Mouse (Mus musculus): ENCODE data around the gene Gemin5.

GRCm38 (mm10) chr11:58121351-58121750 lies 47.0 kb downstream of the Gemin5 start:
- no peak for TF ChIP-seq CTCF (IDR thresholded peaks at IDR 0.05; ENCODE audit: borderline replicate concordance, extremely low read depth, insufficient read depth, insufficient read length)
- TF ChIP-seq POLR2A (IDR thresholded peaks at IDR 0.05; ENCODE audit: borderline replicate concordance, extremely low read depth, insufficient read depth, insufficient read length, poor library complexity, severe bottlenecking), result no peak

Data from brain, embryonic 14.5 days (tissue).